Mouse (Mus musculus) CH12.LX (cell line): Measurements from ENCODE around the gene Golgb1.

Experiments used
- CHD1 ChIP-seq: IDR thresholded peaks from 2 replicates; pipeline ENCODE4 v1.6.1; 2012; ENCODE audit warnings: low read depth, low read length, improper control_type of control experiment, inconsistent platforms
- CTCF ChIP-seq, 2 experiments: IDR thresholded peaks in 1 of 2; conservative IDR thresholded peaks in 1 of 2; 2 replicates each; pipeline ENCODE4 v1.5.1; 2011 to 2012; ENCODE audit warnings: low read depth in 2 of 2, low read length in 2 of 2, improper control_type of control experiment in 1 of 2, inconsistent platforms in 1 of 2, mild to moderate bottlenecking in 1 of 2, moderate library complexity in 1 of 2
- E2F4 ChIP-seq: IDR thresholded peaks from 2 replicates; pipeline ENCODE4 v1.6.1; 2011; ENCODE audit warnings: low read depth, low read length, improper control_type of control experiment; ENCODE audit not compliant: insufficient replicate concordance
- EP300 ChIP-seq: IDR thresholded peaks from 2 replicates; pipeline ENCODE4 v1.6.1; 2011; ENCODE audit warnings: low read length, improper control_type of control experiment
- ETS1 ChIP-seq: conservative IDR thresholded peaks from 2 replicates; pipeline ENCODE4 v1.6.1; 2012; ENCODE audit warnings: low read depth, mild to moderate bottlenecking, inconsistent platforms, low read length, improper control_type of control experiment, moderate library complexity
- MAZ ChIP-seq: IDR thresholded peaks from 2 replicates; pipeline ENCODE4 v1.6.1; 2012; ENCODE audit warnings: low read depth, mild to moderate bottlenecking, inconsistent platforms, low read length, improper control_type of control experiment, moderate library complexity
- MEF2A ChIP-seq: IDR thresholded peaks from 2 replicates; pipeline ENCODE4 v1.6.1; 2014; ENCODE audit warnings: low read depth, mild to moderate bottlenecking, inconsistent platforms, low read length, improper control_type of control experiment, borderline replicate concordance
- NELFE ChIP-seq: IDR thresholded peaks from 2 replicates; pipeline ENCODE4 v1.6.1; 2011; ENCODE audit warnings: low read depth, low read length, improper control_type of control experiment
- NRF1 ChIP-seq: IDR thresholded peaks from 2 replicates; pipeline ENCODE4 v1.6.1; 2014; ENCODE audit warnings: low read depth, mild to moderate bottlenecking, inconsistent platforms, low read length, improper control_type of control experiment, moderate library complexity
- POLR2A ChIP-seq: IDR thresholded peaks from 2 replicates; pipeline ENCODE4 v1.6.1; 2011; ENCODE audit warnings: low read depth, mild to moderate bottlenecking, improper control_type of control experiment, low read length

GRCm38 (mm10) chr16:36828054-36828786 lies 46.7 kb upstream of the Golgb1 start, which contains the start of gene Iqcb1:
- TF ChIP-seq CTCF (conservative IDR thresholded peaks at IDR 0.05 in 1 of 2, IDR thresholded peaks at IDR 0.05 in 1 of 2; ENCODE audit: low read depth in 2 of 2, low read length in 2 of 2): no peak
- no peak for TF ChIP-seq E2F4
- no peak for TF ChIP-seq CHD1
- peak; percentile 91 for TF ChIP-seq POLR2A
- peak; percentile 65; the same call in 1 of the 2 replicates for TF ChIP-seq NELFE
- 0 out of 2 replicates have a peak, but pooled peaks have one; percentile 60 for TF ChIP-seq MAZ
- TF ChIP-seq EP300: no peak
- peak; percentile 38; the same call in 1 of the 2 replicates for TF ChIP-seq MEF2A
- TF ChIP-seq ETS1: peak; percentile 22; the same call in 1 of the 2 replicates
- TF ChIP-seq NRF1: no peak
